Mouse (Mus musculus) heart, postnatal 10 days (tissue): Measurements from ENCODE around the gene Olfr153. TPM values are rescaled to one million over a fixed set of nuclear protein-coding genes. Genes with fewer than 3 reads are reported as not detected.
A peak's percentile ranks its signal among the peaks of the same experiment; 100 is the strongest.
"Not testable (repeated sequence)": the region's sequence is repeated elsewhere in the genome, so short reads cannot be mapped to it uniquely, and the experiment has no call there.

Experiments used
- DNase-seq, 2 experiments: peaks; one replicate each; pipeline ENCODE4 v3.0.0; 2021
- intact Hi-C: fragments of 180-260 bp; cut with DNase I; formaldehyde crosslinking; loops from one replicate; pipeline ENCODE4 v1.15.1; 2025
- total RNA-seq, 2 experiments: library from RNA; stranded (reverse); gene quantifications; 2 replicates each; pipeline ENCODE4 v1.2.3; 2021

The Olfr153 gene
- not detected for total RNA-seq

GRCm38 (mm10) chr2:87531496-87531895 lies at the start of gene Olfr153:
TSS of gene Olfr153 (plus strand) at chr2:87531796.
- no peak for DNase-seq
- intact Hi-C loops, result no loop called here

GRCm38 (mm10) chr2:87482276-87482675 lies 49.3 kb upstream of the Olfr153 start:
- intact Hi-C loops, result no loop called here
- DNase-seq, result no peak

GRCm38 (mm10) chr2:87496993-87497392 lies 34.6 kb upstream of the Olfr153 start, which contains the start of gene Pramel7:
TSS of gene Pramel7 (minus strand) at chr2:87497093.
- intact Hi-C loops, DNase-seq: not testable (repeated sequence)

- intact Hi-C loops, result no loop called here
- no peak for DNase-seq
Measured at GRCm38 (mm10) chr2:87506265-87506664, 25.3 kb upstream of the Olfr153 start, which contains the start of gene Pramel6. TSS of gene Pramel6 (plus strand) at chr2:87506565.

- no peak for DNase-seq
- intact Hi-C loops, result no loop called here
Measured at GRCm38 (mm10) chr2:87515046-87515445, 16.6 kb upstream of the Olfr153 start.

GRCm38 (mm10) chr2:87515457-87516060 lies 16.0 kb upstream of the Olfr153 start:
- intact Hi-C loops, result no loop called here
- no peak for DNase-seq

GRCm38 (mm10) chr2:87516581-87516980 lies 15.0 kb upstream of the Olfr153 start:
- intact Hi-C loops, result no loop called here
- DNase-seq, result no peak

- peak; percentile 73 to 74 for DNase-seq
- intact Hi-C loops, result no loop called here
Measured at GRCm38 (mm10) chr2:87520651-87521050, 10.9 kb upstream of the Olfr153 start.

GRCm38 (mm10) chr2:87525899-87526616 lies 5.5 kb upstream of the Olfr153 start:
- intact Hi-C loops, DNase-seq: not testable (repeated sequence)

- no peak for DNase-seq
- intact Hi-C loops, result no loop called here
Measured at GRCm38 (mm10) chr2:87534826-87535225, 3.2 kb downstream of the Olfr153 start.

- intact Hi-C loops, result no loop called here
- DNase-seq, result no peak
Measured at GRCm38 (mm10) chr2:87545442-87545841, 13.8 kb downstream of the Olfr153 start, which contains the start of gene Olfr1128. TSS of gene Olfr1128 (minus strand) at chr2:87545542.

- intact Hi-C loops, DNase-seq: not testable (repeated sequence)
Measured at GRCm38 (mm10) chr2:87573602-87574001, 42.0 kb downstream of the Olfr153 start, which contains the start of gene Olfr1129. TSS of gene Olfr1129 (plus strand) at chr2:87573902.

Other genes with a start within 250 kb of the Olfr153 start
- not detected for gene Olfr1118, start 224.2 kb upstream of the Olfr153 start, total RNA-seq
- gene Olfr1120, start 177.0 kb upstream of the Olfr153 start, total RNA-seq, result not detected
- not detected for gene Olfr1121, start 161.9 kb upstream of the Olfr153 start, total RNA-seq
- under 1 TPM in 1 of 2 experiments, not detected in 1; 0.07 TPM for gene Olfr1122, start 145.9 kb upstream of the Olfr153 start, total RNA-seq
- gene Olfr1123, start 115.2 kb upstream of the Olfr153 start, total RNA-seq, result not detected
- not detected for gene Olfr1124, start 101.5 kb upstream of the Olfr153 start, total RNA-seq
- not detected for gene Olfr1126, start 77.8 kb upstream of the Olfr153 start, total RNA-seq
- gene Pramel7, start 34.7 kb upstream of the Olfr153 start, total RNA-seq, result not detected
- gene Pramel6, start 25.2 kb upstream of the Olfr153 start, total RNA-seq, result not detected
- gene Olfr1128, start 13.7 kb downstream of the Olfr153 start, total RNA-seq, result not detected
- not detected for gene Olfr1129, start 42.1 kb downstream of the Olfr153 start, total RNA-seq
- not detected for gene Olfr1130, start 74.4 kb downstream of the Olfr153 start, total RNA-seq
- not detected for gene Olfr1131, start 95.3 kb downstream of the Olfr153 start, total RNA-seq
- not detected for gene Olfr1132, start 105.7 kb downstream of the Olfr153 start, total RNA-seq
- not detected for gene Olfr1133, start 115.6 kb downstream of the Olfr153 start, total RNA-seq
- gene Olfr1134, start 126.7 kb downstream of the Olfr153 start, total RNA-seq, result not detected
- not detected for gene Olfr1135, start 141.9 kb downstream of the Olfr153 start, total RNA-seq
- gene Olfr1136, start 162.2 kb downstream of the Olfr153 start, total RNA-seq, result not detected
- not detected for gene Olfr1137, start 181.4 kb downstream of the Olfr153 start, total RNA-seq
- gene Olfr1138, start 208.2 kb downstream of the Olfr153 start, total RNA-seq, result not detected
- gene Olfr1140, start 212.0 kb downstream of the Olfr153 start, total RNA-seq, result not detected
- not detected for gene Olfr1141, start 222.2 kb downstream of the Olfr153 start, total RNA-seq
- gene Olfr152, start 247.7 kb downstream of the Olfr153 start, total RNA-seq, result not detected